Mouse (Mus musculus) heart, postnatal 25 days (tissue): Measurements from ENCODE around the gene Col25a1. TPM values are rescaled to one million over a fixed set of nuclear protein-coding genes. Genes with fewer than 3 reads are reported as not detected.

Experiments used
- DNase-seq: peaks from one replicate; pipeline ENCODE4 v3.0.0; 2022; ENCODE audit warnings: low spot score
- intact Hi-C: fragments of 180-260 bp; cut with DNase I; formaldehyde crosslinking; loops from one replicate; pipeline ENCODE4 v1.15.1; 2025
- total RNA-seq, 2 experiments: library from RNA; stranded (reverse); gene quantifications; 2 replicates each; pipeline ENCODE4 v1.2.3; 2021

Gene Col25a1
- total RNA-seq, 2 experiments from 2014 or later = 0.36 to 0.42 TPM

DNA sequence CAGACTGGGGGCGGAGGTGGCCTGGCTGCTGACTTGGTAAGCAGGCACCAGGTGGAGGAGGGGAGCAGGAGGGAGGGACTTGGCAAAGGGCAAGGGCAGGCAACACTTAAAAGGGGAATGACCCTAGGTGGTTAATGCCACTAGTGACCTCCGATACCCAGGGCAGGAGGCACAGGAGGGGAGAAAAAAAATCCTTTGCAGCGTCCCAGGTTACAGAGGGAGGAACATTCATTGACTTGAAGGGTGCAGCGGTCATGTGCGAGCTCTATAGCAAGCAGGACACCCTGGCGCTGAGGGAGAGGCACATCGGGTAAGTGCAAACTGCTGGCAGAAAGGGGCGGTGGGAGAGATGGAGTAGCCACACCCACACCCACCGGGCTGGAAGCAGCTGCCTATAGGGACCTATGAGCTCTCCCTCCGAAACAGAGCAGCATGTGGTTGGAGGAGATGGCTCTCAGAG is 486.2 kb downstream of the Col25a1 start, which contains the start of gene Etnppl:
Etnppl (plus strand) TSS at position 10 of the 460 bp plus-strand sequence.
- intact Hi-C loops = no loop called here
- no peak for DNase-seq

DNA sequence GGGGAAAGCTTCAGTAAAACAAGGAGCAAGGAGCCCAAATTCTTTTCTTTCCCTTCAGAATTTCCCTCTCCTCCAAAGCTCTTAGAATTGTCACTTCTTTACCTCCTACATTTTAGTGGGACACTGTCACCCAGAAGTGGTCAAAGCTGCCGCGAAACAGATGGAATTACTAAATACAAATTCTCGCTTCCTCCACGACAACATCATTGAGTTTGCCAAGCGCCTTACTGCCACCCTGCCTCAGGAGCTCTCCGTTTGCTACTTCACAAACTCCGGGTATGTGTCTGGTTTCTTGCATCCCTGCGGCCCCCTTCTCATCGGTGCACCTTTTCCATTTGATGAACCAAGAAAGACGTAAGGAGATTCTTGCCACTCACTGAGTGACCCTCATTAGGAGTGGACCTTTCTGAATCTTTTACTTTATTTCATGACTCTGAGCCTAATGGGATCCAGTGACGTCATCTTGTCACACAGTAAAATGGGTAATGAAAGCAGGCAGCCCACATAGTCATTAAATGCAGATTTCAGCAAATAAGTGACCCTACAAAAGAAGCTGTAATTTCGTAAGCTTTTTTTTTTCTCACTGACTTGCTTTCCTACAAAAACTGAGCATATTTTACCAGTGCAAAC is 489.3 kb downstream of the Col25a1 start:
- intact Hi-C loops = no loop called here
- DNase-seq = no peak

DNA sequence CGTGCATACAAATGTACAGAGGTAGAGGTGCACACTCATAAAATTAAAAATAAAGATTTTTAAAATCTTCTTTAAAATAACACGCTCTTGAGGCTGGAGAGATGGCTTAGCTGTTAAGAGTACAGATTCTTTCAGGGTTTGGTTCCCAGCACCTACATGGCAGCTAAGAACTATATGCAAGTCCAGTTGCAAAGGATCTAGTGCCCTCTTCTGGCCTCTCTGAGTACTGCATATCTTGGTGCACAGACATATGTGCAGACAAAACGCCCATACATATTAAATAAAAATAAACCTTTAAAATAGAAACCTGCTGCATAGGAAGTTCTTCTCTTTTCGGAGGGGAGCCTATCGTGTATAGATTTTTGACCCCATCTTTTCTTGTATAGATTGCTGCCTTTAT is 497.1 kb downstream of the Col25a1 start:
- DNase-seq = no peak
- intact Hi-C loops = no loop called here

DNA sequence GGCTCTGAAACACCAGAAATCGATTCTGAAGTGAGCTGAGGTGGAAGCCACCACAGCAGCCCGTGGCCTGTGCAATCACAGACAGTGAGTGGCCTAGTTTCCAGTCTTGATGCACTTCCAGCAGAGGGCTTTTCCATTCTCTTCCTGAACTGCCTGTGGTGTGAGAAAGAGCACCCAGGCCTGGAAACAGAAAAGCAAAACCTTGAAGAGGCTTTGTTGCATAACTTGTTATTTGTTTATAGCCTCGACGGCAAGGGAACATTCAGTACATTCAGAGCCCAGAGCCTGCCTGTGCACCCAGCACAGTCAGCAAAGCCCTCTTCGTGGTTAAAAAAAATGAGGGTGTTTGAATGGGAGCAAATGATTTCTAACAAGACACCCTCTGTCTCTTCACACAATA is 502.6 kb downstream of the Col25a1 start:
- intact Hi-C loops = no loop called here
- DNase-seq = no peak

DNA sequence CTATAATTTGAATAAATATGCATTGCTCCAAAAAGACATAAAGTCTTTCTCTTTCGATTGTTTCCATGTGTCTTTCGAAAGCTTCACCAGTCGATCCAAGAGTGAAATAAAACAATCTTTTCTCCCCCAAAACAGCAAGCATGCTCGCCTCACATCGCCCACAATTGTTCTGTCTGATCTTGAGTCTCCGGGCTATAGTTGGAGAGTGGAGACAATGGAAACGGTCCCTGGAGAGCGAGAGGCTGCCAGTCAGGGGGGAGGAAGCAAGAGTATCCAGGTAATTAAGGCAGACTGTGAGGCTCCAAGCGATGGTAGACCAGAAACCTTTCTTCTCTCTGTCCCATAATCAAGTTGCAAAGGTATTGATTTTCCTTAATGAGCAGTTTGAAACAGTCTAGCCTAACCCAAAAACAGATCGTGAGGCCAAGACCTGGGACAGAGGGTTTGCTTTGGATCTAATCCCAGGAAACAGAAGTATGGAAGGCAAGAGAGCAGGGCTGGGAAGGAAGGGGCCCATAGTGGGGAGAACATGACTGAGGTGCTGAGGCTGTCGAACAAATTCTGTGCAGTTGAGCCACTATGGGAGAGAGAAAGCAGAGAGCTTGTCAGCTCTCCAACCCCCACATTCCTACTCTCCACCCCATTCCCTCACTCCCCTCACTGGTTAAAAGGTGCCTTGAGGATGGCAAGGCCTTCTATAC is 515.0 kb downstream of the Col25a1 start:
- intact Hi-C loops = no loop called here
- no peak for DNase-seq

Other genes with a start within 250 kb of the Col25a1 start
- gene Casp6, start 230.1 kb upstream of the Col25a1 start, total RNA-seq = 10 to 100 TPM; 11.8 to 12.2 TPM
- 1 to 10 TPM; 1.8 to 2.2 TPM for gene Mcub, start 161.3 kb upstream of the Col25a1 start, total RNA-seq
- gene Sec24b, start 69.9 kb upstream of the Col25a1 start, total RNA-seq = 10 to 100 TPM; 31.9 to 33.2 TPM